Mouse (Mus musculus) neural tube, embryonic 11.5 days (tissue): ENCODE data around the gene Gtf2f2. TPM values are rescaled to one million over a fixed set of nuclear protein-coding genes. Genes with fewer than 3 reads are reported as not detected.

Experiments
- ATAC-seq: fragments of 200-750 bp; cut with Nextera tagmentation; 2 replicates; pipeline ENCODE4 v1.8.0; 2017; ENCODE audit warnings: moderate number of reproducible peaks, mild to moderate bottlenecking, moderate TSS enrichment, moderate library complexity; ENCODE audit not compliant: insufficient read depth, low FRiP score, low TSS enrichment
- DNase-seq: peaks from one replicate; pipeline ENCODE4 v3.0.0-alpha.2; 2015; ENCODE audit warnings: low spot score
- H3K27ac ChIP-seq: fragments of 300-500 bp; sonication (generic); 2 replicates; pipeline ENCODE4 v1.5.1; 2014; ENCODE audit warnings: low read depth, mild to moderate bottlenecking, low read length
- H3K27me3 ChIP-seq: fragments of 300-500 bp; sonication (generic); 2 replicates; pipeline ENCODE4 v1.6.1; 2014; ENCODE audit warnings: mild to moderate bottlenecking, low read length, mixed read lengths; ENCODE audit not compliant: control insufficient read depth, insufficient read depth
- H3K36me3 ChIP-seq: fragments of 300-500 bp; sonication (generic); 2 replicates; pipeline ENCODE4 v1.6.1; 2014; ENCODE audit warnings: mild to moderate bottlenecking, low read length, moderate library complexity, mixed read lengths; ENCODE audit not compliant: control insufficient read depth, insufficient read depth
- H3K4me1 ChIP-seq: fragments of 300-500 bp; sonication (generic); 2 replicates; pipeline ENCODE4 v1.6.1; 2014; ENCODE audit warnings: low read length, mixed read lengths; ENCODE audit not compliant: control insufficient read depth, insufficient read depth
- H3K4me2 ChIP-seq: fragments of 300-500 bp; sonication (generic); 2 replicates; pipeline ENCODE4 v1.6.1; 2014; ENCODE audit warnings: low read depth, mild to moderate bottlenecking, moderate library complexity
- H3K4me3 ChIP-seq: fragments of 300-500 bp; sonication (generic); 2 replicates; pipeline ENCODE4 v1.5.1; 2014; ENCODE audit warnings: low read depth, low read length
- H3K9ac ChIP-seq: fragments of 300-500 bp; sonication (generic); 2 replicates; pipeline ENCODE4 v1.6.1; 2014; ENCODE audit warnings: mild to moderate bottlenecking, low read length
- H3K9me3 ChIP-seq: fragments of 300-500 bp; sonication (generic); 2 replicates; pipeline ENCODE4 v1.6.1; 2016; ENCODE audit warnings: low read length; ENCODE audit not compliant: control insufficient read depth
- WGBS: fragments of 180-500 bp; shearing (Covaris S2); extraction: QIAGEN DNeasy Blood & Tissue Kit; methylation state at CpG from one replicate; pipeline ENCODE4 v1.1.7; 2014; 5-methylcytosine and 5-hydroxymethylcytosine counted together
- polyA plus RNA-seq: library from polyadenylated mRNA; unstranded; fragments of >200 nt; fragmentation: Nextera tagmentation; extraction: Ambion mirVana; gene quantifications from 2 replicates; pipeline ENCODE4 v1.2.1, GENCODE M21; 2014

Gtf2f2 gene
- polyA plus RNA-seq, 1 experiment from 2014 or later = 52.1 TPM

- peaks cover 4% of the 10 kb centered on the region; the same call in 1 of the 2 replicates for H3K4me1 ChIP-seq
- no peak for ATAC-seq
- no peak overlapping the region for H3K4me3 ChIP-seq
- no peak overlapping the region for H3K9ac ChIP-seq
- peak overlapping the region; percentile 28; the same call in 1 of the 2 replicates for H3K27ac ChIP-seq
- peak; percentile 30 for DNase-seq
- WGBS = 42% methylated on average over 7 of the region's 7 CpGs
- no peaks in the 10 kb centered on the region for H3K27me3 ChIP-seq
- no peak overlapping the region for H3K4me2 ChIP-seq
- no peaks in the 10 kb centered on the region for H3K36me3 ChIP-seq
- no peaks in the 10 kb centered on the region for H3K9me3 ChIP-seq
Measured at GRCm38 (mm10) chr14:76032671-76033136, 22.0 kb upstream of the Gtf2f2 start.

- Histone ChIP-seq H3K4me1 (peaks cover 4% of the 10 kb centered on the region; the same call in 1 of the 2 replicates), H3K9ac (no peak overlapping the region), H3K4me3 (no peak overlapping the region), H3K27ac (no peak overlapping the region), H3K9me3 (no peaks in the 10 kb centered on the region), H3K27me3 (no peaks in the 10 kb centered on the region), H3K4me2 (no peak overlapping the region), H3K36me3 (no peaks in the 10 kb centered on the region)
- WGBS = 72% methylated on average over 11 of the region's 11 CpGs
- no peak for DNase-seq
- no peak for ATAC-seq
Measured at GRCm38 (mm10) chr14:76031117-76031842, 20.6 kb upstream of the Gtf2f2 start.

- no peak for DNase-seq
- no peak overlapping the region for H3K4me3 ChIP-seq
- H3K27me3 ChIP-seq = no peaks in the 10 kb centered on the region
- H3K4me2 ChIP-seq = no peak overlapping the region
- no peak for ATAC-seq
- 88% methylated on average over 4 of the region's 4 CpGs for WGBS
- H3K9me3 ChIP-seq = no peaks in the 10 kb centered on the region
- no peak overlapping the region for H3K9ac ChIP-seq
- no peaks in the 10 kb centered on the region for H3K36me3 ChIP-seq
- H3K4me1 ChIP-seq = no peaks in the 10 kb centered on the region
- no peak overlapping the region for H3K27ac ChIP-seq
Measured at GRCm38 (mm10) chr14:76024641-76025040, 14.0 kb upstream of the Gtf2f2 start.

- Histone ChIP-seq H3K27me3 (no peaks in the 10 kb centered on the region), H3K27ac (peak overlapping the region; percentile 40; the same call in 1 of the 2 replicates), H3K9me3 (no peaks in the 10 kb centered on the region), H3K4me1 (no peaks in the 10 kb centered on the region), H3K9ac (no peak overlapping the region), H3K36me3 (no peaks in the 10 kb centered on the region), H3K4me2 (no peak overlapping the region), H3K4me3 (no peak overlapping the region)
- ATAC-seq (no peak), DNase-seq (no peak)
- WGBS = 67% methylated on average over 7 of the region's 7 CpGs
Measured at GRCm38 (mm10) chr14:76020927-76021719, 10.5 kb upstream of the Gtf2f2 start.

GRCm38 (mm10) chr14:76020259-76020785, 9.7 kb upstream of the Gtf2f2 start:
- Histone ChIP-seq H3K9me3 (no peaks in the 10 kb centered on the region), H3K4me2 (no peak overlapping the region), H3K4me3 (no peak overlapping the region), H3K27me3 (no peaks in the 10 kb centered on the region), H3K27ac (no peak overlapping the region), H3K9ac (no peak overlapping the region), H3K4me1 (no peaks in the 10 kb centered on the region), H3K36me3 (no peaks in the 10 kb centered on the region)
- ATAC-seq (no peak), DNase-seq (no peak)
- WGBS = 82% methylated on average over 5 of the region's 5 CpGs

GRCm38 (mm10) chr14:76017785-76018490, 7.3 kb upstream of the Gtf2f2 start:
- no peak overlapping the region for H3K27ac ChIP-seq
- H3K36me3 ChIP-seq = no peaks in the 10 kb centered on the region
- H3K4me1 ChIP-seq = no peaks in the 10 kb centered on the region
- no peaks in the 10 kb centered on the region for H3K27me3 ChIP-seq
- no peaks in the 10 kb centered on the region for H3K9me3 ChIP-seq
- no peak overlapping the region for H3K4me2 ChIP-seq
- WGBS = 78% methylated on average over 10 of the region's 10 CpGs
- no peak overlapping the region for H3K9ac ChIP-seq
- ATAC-seq (no peak), DNase-seq (no peak)
- no peak overlapping the region for H3K4me3 ChIP-seq

- no peaks in the 10 kb centered on the region for H3K27me3 ChIP-seq
- no peaks in the 10 kb centered on the region for H3K9me3 ChIP-seq
- no peak overlapping the region for H3K9ac ChIP-seq
- no peak overlapping the region for H3K4me3 ChIP-seq
- H3K4me1 ChIP-seq = peaks cover 8% of the 10 kb centered on the region
- ATAC-seq (no peak), DNase-seq (no peak)
- 57% methylated on average over 2 of the region's 2 CpGs for WGBS
- no peak overlapping the region for H3K27ac ChIP-seq
- H3K36me3 ChIP-seq = no peaks in the 10 kb centered on the region
- H3K4me2 ChIP-seq = no peak overlapping the region
Measured at GRCm38 (mm10) chr14:76014331-76014730, 3.7 kb upstream of the Gtf2f2 start.

GRCm38 (mm10) chr14:76011062-76011457, 395 bp upstream of the Gtf2f2 start:
- no peak for DNase-seq
- ATAC-seq = no peak; the same call in 1 of the 2 replicates
- H3K36me3 ChIP-seq = no peaks in the 10 kb centered on the region; the same call in 1 of the 2 replicates
- H3K4me1 ChIP-seq = peaks cover 11% of the 10 kb centered on the region
- H3K9me3 ChIP-seq = no peaks in the 10 kb centered on the region
- H3K27ac ChIP-seq = no peak overlapping the region
- H3K9ac ChIP-seq = no peak overlapping the region
- no peaks in the 10 kb centered on the region for H3K27me3 ChIP-seq
- H3K4me2 ChIP-seq = peak overlapping the region; percentile 72
- WGBS = 33% methylated on average over 7 of the region's 7 CpGs
- peak overlapping the region; percentile 92 for H3K4me3 ChIP-seq
